Mouse (Mus musculus): ENCODE results near the gene Ephx3. TPM values are rescaled to one million over a fixed set of nuclear protein-coding genes. Genes with fewer than 3 reads are reported as not detected.

The Ephx3 gene
- polyA plus RNA-seq, 1 experiment from 2014 or later, result 0.29 TPM

GRCm38 (mm10) chr17:32169518-32170225 is 19.7 kb downstream of the Ephx3 start:
- WGBS, result 63% methylated on average over 4 of the region's 4 CpGs
- no peak for ATAC-seq (ENCODE audit: low FRiP score, low read depth)
- Histone ChIP-seq H3K4me1 (peaks cover 31% of the 10 kb centered on the region), H3K9me3 (no peaks in the 10 kb centered on the region), H3K4me2 (replicated peaks) (no peak overlapping the region), H3K27me3 (no peaks in the 10 kb centered on the region), H3K27ac (no peak overlapping the region), H3K4me3 (no peak overlapping the region), H3K36me3 (no peaks in the 10 kb centered on the region), H3K9ac (no peak overlapping the region)

- Histone ChIP-seq H3K9ac (peak within 1 kb of the TSS; percentile 85), H3K4me3 (peak within 1 kb of the TSS; percentile 77), H3K36me3 (no peaks in the 10 kb centered on the region), H3K4me2 (replicated peaks) (peak within 1 kb of the TSS; percentile 84), H3K4me1 (peaks cover 51% of the 10 kb centered on the region), H3K27me3 (no peaks in the 10 kb centered on the region), H3K9me3 (no peaks in the 10 kb centered on the region), H3K27ac (peak within 1 kb of the TSS; percentile 92)
- under 1% methylated on average over 38 of the region's 39 CpGs for WGBS
- ATAC-seq (ENCODE audit: low FRiP score, low read depth), result peak; percentile 76
Observed at GRCm38 (mm10) chr17:32166687-32167086, 22.7 kb downstream of the Ephx3 start, which contains the start of gene Notch3. Gene Notch3 (minus strand): TSS chr17:32166852.

GRCm38 (mm10) chr17:32165803-32166595 is 23.4 kb downstream of the Ephx3 start:
- Histone ChIP-seq H3K4me1 (peaks cover 54% of the 10 kb centered on the region), H3K4me2 (replicated peaks) (peak overlapping the region; percentile 84), H3K4me3 (peak overlapping the region; percentile 77), H3K9me3 (no peaks in the 10 kb centered on the region), H3K36me3 (no peaks in the 10 kb centered on the region), H3K27ac (peak overlapping the region; percentile 92), H3K27me3 (no peaks in the 10 kb centered on the region), H3K9ac (peak overlapping the region; percentile 85)
- WGBS, result 1% methylated on average over 24 of the region's 43 CpGs
- peak; percentile 66 for ATAC-seq (ENCODE audit: low FRiP score, low read depth)

GRCm38 (mm10) chr17:32165266-32165802 is 24.0 kb downstream of the Ephx3 start:
- H3K4me1 ChIP-seq, result peaks cover 54% of the 10 kb centered on the region
- ATAC-seq (ENCODE audit: low FRiP score, low read depth), result peak; percentile 64
- WGBS, result 4% methylated on average over 9 of the region's 9 CpGs

GRCm38 (mm10) chr17:32164780-32165179 is 24.6 kb downstream of the Ephx3 start:
- Histone ChIP-seq H3K27ac (no peak overlapping the region), H3K4me1 (peaks cover 52% of the 10 kb centered on the region), H3K27me3 (no peaks in the 10 kb centered on the region), H3K9me3 (no peaks in the 10 kb centered on the region), H3K4me2 (replicated peaks) (peak overlapping the region; percentile 84), H3K4me3 (peak overlapping the region; percentile 77), H3K9ac (no peak overlapping the region), H3K36me3 (no peaks in the 10 kb centered on the region)
- no peak for ATAC-seq (ENCODE audit: low FRiP score, low read depth)

More at GRCm38 (mm10) chr17:32165266-32165802, 24.0 kb downstream of the Ephx3 start:
- H3K4me3 ChIP-seq, result peak overlapping the region; percentile 77
- H3K9ac ChIP-seq, result peak overlapping the region; percentile 85
- H3K4me2 ChIP-seq (replicated peaks), result peak overlapping the region; percentile 84
- H3K27me3 ChIP-seq, result no peaks in the 10 kb centered on the region
- H3K36me3 ChIP-seq, result no peaks in the 10 kb centered on the region
- H3K27ac ChIP-seq, result peak overlapping the region; percentile 92
- H3K9me3 ChIP-seq, result no peaks in the 10 kb centered on the region

GRCm38 (mm10) chr17:32163910-32164650 is 25.3 kb downstream of the Ephx3 start:
- WGBS, result 60% methylated on average over 6 of the region's 6 CpGs
- peak overlapping the region; percentile 10; the same call in 1 of the 2 replicates for H3K27ac ChIP-seq

GRCm38 (mm10) chr17:32162112-32162850 is 27.1 kb downstream of the Ephx3 start:
- Histone ChIP-seq H3K9me3 (no peaks in the 10 kb centered on the region), H3K9ac (peak overlapping the region; percentile 66), H3K27me3 (no peaks in the 10 kb centered on the region), H3K36me3 (peaks cover 16% of the 10 kb centered on the region), H3K27ac (no peak overlapping the region), H3K4me2 (replicated peaks) (peak overlapping the region; percentile 91), H3K4me3 (peak overlapping the region; percentile 50), H3K4me1 (peaks cover 47% of the 10 kb centered on the region)
- ATAC-seq (ENCODE audit: low FRiP score, low read depth), result no peak
- WGBS, result 2% methylated on average over 57 of the region's 58 CpGs

More at GRCm38 (mm10) chr17:32163910-32164650, 25.3 kb downstream of the Ephx3 start:
- Histone ChIP-seq H3K4me3 (no peak overlapping the region), H3K9ac (no peak overlapping the region; the same call in 1 of the 2 replicates), H3K4me1 (peaks cover 50% of the 10 kb centered on the region), H3K27me3 (no peaks in the 10 kb centered on the region), H3K9me3 (no peaks in the 10 kb centered on the region), H3K36me3 (no peaks in the 10 kb centered on the region), H3K4me2 (replicated peaks) (peak overlapping the region; percentile 34)
- ATAC-seq (ENCODE audit: low FRiP score, low read depth), result no peak

- H3K4me1 ChIP-seq, result peaks cover 42% of the 10 kb centered on the region
- no peak overlapping the region for H3K27ac ChIP-seq
- ATAC-seq (ENCODE audit: low FRiP score, low read depth), result no peak
- H3K4me2 ChIP-seq (replicated peaks), result no peak overlapping the region
- H3K9me3 ChIP-seq, result no peaks in the 10 kb centered on the region
- peaks cover 26% of the 10 kb centered on the region for H3K36me3 ChIP-seq
- H3K4me3 ChIP-seq, result no peak overlapping the region
- no peaks in the 10 kb centered on the region for H3K27me3 ChIP-seq
- H3K9ac ChIP-seq, result no peak overlapping the region
- 81% methylated on average over 4 of the region's 4 CpGs for WGBS
Observed at GRCm38 (mm10) chr17:32160882-32161281, 28.5 kb downstream of the Ephx3 start.

- Histone ChIP-seq H3K4me3 (no peak overlapping the region), H3K27me3 (no peaks in the 10 kb centered on the region), H3K9me3 (no peaks in the 10 kb centered on the region), H3K36me3 (peaks cover 46% of the 10 kb centered on the region), H3K4me1 (peaks cover 24% of the 10 kb centered on the region), H3K27ac (no peak overlapping the region), H3K4me2 (replicated peaks) (no peak overlapping the region), H3K9ac (no peak overlapping the region)
- 93% methylated on average over 13 of the region's 13 CpGs for WGBS
- ATAC-seq (ENCODE audit: low FRiP score, low read depth), result no peak
Observed at GRCm38 (mm10) chr17:32158841-32159240, 30.5 kb downstream of the Ephx3 start.

GRCm38 (mm10) chr17:32146718-32147117 is 42.6 kb downstream of the Ephx3 start:
- H3K27ac ChIP-seq, result no peak overlapping the region
- peaks cover 91% of the 10 kb centered on the region for H3K36me3 ChIP-seq
- no peak for ATAC-seq (ENCODE audit: low FRiP score, low read depth)
- H3K9me3 ChIP-seq, result no peaks in the 10 kb centered on the region
- no peaks in the 10 kb centered on the region for H3K4me1 ChIP-seq
- H3K4me3 ChIP-seq, result no peak overlapping the region
- no peak overlapping the region for H3K9ac ChIP-seq
- 93% methylated on average over 8 of the region's 8 CpGs for WGBS
- H3K4me2 ChIP-seq (replicated peaks), result no peak overlapping the region
- H3K27me3 ChIP-seq, result no peaks in the 10 kb centered on the region
